Mouse (Mus musculus) hindbrain, embryonic 12.5 days (tissue): ENCODE measurements around the gene Gm10340. TPM values are rescaled to one million over a fixed set of nuclear protein-coding genes. Genes with fewer than 3 reads are reported as not detected.
"Not testable (repeated sequence)": the region's sequence is repeated elsewhere in the genome, so short reads cannot be mapped to it uniquely, and the experiment has no call there.

ENCODE experiments used
- ATAC-seq: fragments of 200-750 bp; cut with Nextera tagmentation; 2 replicates; pipeline ENCODE4 v1.8.0; 2017; ENCODE audit warnings: moderate TSS enrichment; ENCODE audit not compliant: low FRiP score
- H3K27ac ChIP-seq: fragments of 300-500 bp; sonication (generic); 2 replicates; pipeline ENCODE4 v1.5.1; 2016; ENCODE audit warnings: mild to moderate bottlenecking
- H3K27me3 ChIP-seq: fragments of 300-500 bp; sonication (generic); 2 replicates; pipeline ENCODE4 v1.6.1; 2016; ENCODE audit warnings: mild to moderate bottlenecking
- H3K36me3 ChIP-seq: fragments of 300-500 bp; sonication (generic); 2 replicates; pipeline ENCODE4 v1.6.1; 2016; ENCODE audit warnings: mild to moderate bottlenecking
- H3K4me1 ChIP-seq: fragments of 300-500 bp; sonication (generic); 2 replicates; pipeline ENCODE4 v1.6.1; 2016
- H3K4me2 ChIP-seq: fragments of 300-500 bp; sonication (generic); replicated peaks from 2 replicates; pipeline ENCODE4 v1.6.1; 2016; ENCODE audit warnings: mild to moderate bottlenecking
- H3K4me3 ChIP-seq: fragments of 300-500 bp; sonication (generic); 2 replicates; pipeline ENCODE4 v1.5.1; 2016; ENCODE audit warnings: mild to moderate bottlenecking
- H3K9ac ChIP-seq: fragments of 300-500 bp; sonication (generic); 2 replicates; pipeline ENCODE4 v1.6.1; 2016; ENCODE audit warnings: mild to moderate bottlenecking, moderate library complexity
- H3K9me3 ChIP-seq: fragments of 300-500 bp; sonication (generic); replicated peaks from 2 replicates; pipeline ENCODE4 v1.6.1; 2016; ENCODE audit warnings: mild to moderate bottlenecking
- WGBS: fragments of 180-500 bp; shearing (Covaris S2); methylation state at CpG from one replicate; pipeline ENCODE4 v1.1.7; 2016; 5-methylcytosine and 5-hydroxymethylcytosine counted together
- polyA plus RNA-seq: library from polyadenylated mRNA; unstranded; fragments of >200 nt; fragmentation: Nextera tagmentation; extraction: Ambion mirVana; gene quantifications from 2 replicates; pipeline ENCODE4 v1.2.1, GENCODE M21; 2016

Gene Gm10340
- polyA plus RNA-seq: not detected in 2 replicates

DNA sequence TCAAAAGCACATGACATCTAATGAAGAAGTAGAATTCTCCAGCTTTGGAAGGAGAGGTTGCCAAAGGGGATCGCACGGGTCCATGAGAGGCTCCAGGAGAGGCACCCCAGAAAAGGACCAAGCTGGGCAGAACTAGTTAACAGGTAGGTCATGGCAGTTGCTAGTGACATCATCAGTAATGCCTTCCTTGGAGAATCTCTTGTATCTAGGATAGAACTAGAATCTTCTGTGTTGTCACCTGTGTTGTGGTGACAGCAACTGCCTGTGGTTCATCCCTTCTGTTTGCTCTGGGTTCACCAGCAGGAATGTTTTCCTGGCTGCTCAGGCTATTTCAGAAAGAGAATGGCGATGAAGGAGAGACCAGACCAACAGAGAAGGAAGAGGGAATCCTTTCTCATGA, at the start of gene Gm10340:
Gm10340 (plus strand) TSS at position 301 of the 400 bp plus-strand sequence.
- H3K27me3 ChIP-seq, H3K4me3 ChIP-seq, H3K4me1 ChIP-seq, H3K9ac ChIP-seq, H3K36me3 ChIP-seq, ATAC-seq, H3K27ac ChIP-seq, H3K4me2 ChIP-seq, H3K9me3 ChIP-seq: not testable (repeated sequence)
- WGBS: 93% methylated on average over 2 of the region's 3 CpGs

- ATAC-seq, H3K4me3 ChIP-seq, H3K36me3 ChIP-seq, H3K27me3 ChIP-seq, H3K4me2 ChIP-seq, H3K9me3 ChIP-seq, H3K4me1 ChIP-seq, H3K27ac ChIP-seq, H3K9ac ChIP-seq: not testable (repeated sequence)
- WGBS: 93% methylated on average over 20 of the region's 25 CpGs
Observed at GRCm38 (mm10) chr14:3116051-3116450, 17.7 kb upstream of the Gm10340 start.

- WGBS: no CpG with 5 or more reads among the region's 2 CpGs
- not testable (repeated sequence) for H3K4me3 ChIP-seq, H3K9ac ChIP-seq, H3K27me3 ChIP-seq, H3K9me3 ChIP-seq, ATAC-seq, H3K27ac ChIP-seq, H3K4me2 ChIP-seq, H3K4me1 ChIP-seq, H3K36me3 ChIP-seq
Observed at GRCm38 (mm10) chr14:3187955-3188354, 54.2 kb downstream of the Gm10340 start, which contains the start of gene Gm5795. Gene Gm5795, plus strand, starts transcription at chr14:3188255.

Other genes with a start within 250 kb of the Gm10340 start
- gene Gm2888, start 104.0 kb upstream of the Gm10340 start, polyA plus RNA-seq: not detected in 2 replicates
- 6.4 and 7.5 TPM in 2 replicates for gene Gm2897, start 84.7 kb upstream of the Gm10340 start, polyA plus RNA-seq
- not detected in 2 replicates for gene Gm5795, start 54.3 kb downstream of the Gm10340 start, polyA plus RNA-seq
- gene D830030K20Rik, start 74.5 kb downstream of the Gm10340 start, polyA plus RNA-seq: 16.2 and 17.8 TPM in 2 replicates
- gene Gm2956, start 198.6 kb downstream of the Gm10340 start, polyA plus RNA-seq: not detected in 2 replicates